Mouse (Mus musculus): ENCODE measurements at regions not wholly inside any gene's neighbourhood (a gene's known extent, or its start where the extent isn't known, plus 50 kb on each side); places are given as distances from the start of the nearest gene placed in this dataset.
"Not testable (repeated sequence)": the region's sequence is repeated elsewhere in the genome, so short reads cannot be mapped to it uniquely, and the experiment has no call there.

DNA sequence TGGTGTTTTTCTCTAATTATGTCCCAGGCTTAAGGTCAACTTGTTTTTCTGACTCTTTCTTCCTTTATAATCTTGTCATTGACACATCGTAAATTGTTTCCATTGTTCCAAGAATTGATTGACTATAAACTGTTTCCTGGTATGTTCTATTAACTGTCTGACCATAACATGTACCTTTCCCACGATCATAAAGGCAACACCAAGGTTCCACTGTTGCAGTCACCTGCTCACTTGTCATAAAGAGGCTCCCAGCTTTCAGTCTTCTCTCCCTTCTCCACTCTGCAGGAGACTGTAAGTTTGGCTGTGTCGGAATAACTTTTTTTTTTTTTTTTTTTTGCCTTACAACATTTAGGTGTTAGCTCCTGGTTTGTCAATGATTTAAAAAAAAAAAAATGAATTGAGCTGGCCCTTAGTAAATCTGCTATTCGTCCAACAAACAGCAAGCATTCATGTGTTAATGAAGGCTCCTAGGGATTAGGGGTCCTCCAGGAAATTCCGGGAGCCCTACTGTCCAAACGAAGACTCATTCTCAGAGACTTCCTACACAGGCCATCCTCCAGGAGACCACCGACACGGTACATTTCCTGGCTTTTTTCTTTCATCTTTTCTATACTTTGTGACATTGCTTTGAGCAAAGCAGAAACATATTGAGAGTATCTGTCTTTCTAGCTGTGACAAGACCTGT lies 122.2 kb upstream of the Trim24 start:
- no peak for DNase-seq (ENCODE audit: low read depth, low spot score)

DNA sequence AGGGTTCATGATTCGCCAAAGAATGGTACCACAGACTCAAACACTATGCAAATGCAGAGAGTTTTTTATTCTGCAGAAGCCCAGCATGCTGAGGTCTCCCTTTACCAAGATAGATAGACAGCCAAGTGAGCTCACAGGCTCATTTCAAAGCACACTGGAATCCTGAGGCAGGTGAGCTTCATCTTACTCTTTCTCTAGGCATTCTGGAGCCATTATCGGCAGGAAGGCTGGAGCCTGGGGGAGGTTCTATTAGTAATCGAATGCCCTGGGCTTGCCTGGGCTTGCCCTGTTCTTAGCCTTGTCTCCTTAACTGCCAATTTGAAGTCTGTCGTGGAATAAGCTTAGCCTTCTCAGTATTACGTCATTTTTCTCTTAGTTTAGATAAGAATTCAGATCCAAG lies 121.6 kb upstream of the Trim24 start:
- no peak for DNase-seq (ENCODE audit: low read depth, low spot score)

DNA sequence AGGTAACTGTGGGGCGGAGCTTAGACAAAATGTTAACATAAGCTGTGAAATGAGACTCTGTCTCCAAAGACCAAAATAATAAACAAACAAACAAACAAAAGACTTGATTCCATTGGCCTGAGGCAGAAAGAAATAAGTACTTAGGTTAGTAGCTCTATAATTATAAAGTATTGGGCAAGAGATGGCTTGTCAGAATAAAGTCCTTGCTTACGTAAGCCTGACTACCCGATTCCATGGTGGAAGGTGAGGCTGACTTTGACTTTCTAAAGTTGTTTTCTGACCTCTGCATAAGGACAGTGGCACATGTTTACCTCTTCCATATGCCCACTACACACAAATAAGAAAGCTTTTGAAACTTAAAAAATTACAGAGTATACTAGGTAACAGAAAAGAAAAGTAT lies 120.3 kb upstream of the Trim24 start:
- DNase-seq (ENCODE audit: low read depth, low spot score): no peak

DNA sequence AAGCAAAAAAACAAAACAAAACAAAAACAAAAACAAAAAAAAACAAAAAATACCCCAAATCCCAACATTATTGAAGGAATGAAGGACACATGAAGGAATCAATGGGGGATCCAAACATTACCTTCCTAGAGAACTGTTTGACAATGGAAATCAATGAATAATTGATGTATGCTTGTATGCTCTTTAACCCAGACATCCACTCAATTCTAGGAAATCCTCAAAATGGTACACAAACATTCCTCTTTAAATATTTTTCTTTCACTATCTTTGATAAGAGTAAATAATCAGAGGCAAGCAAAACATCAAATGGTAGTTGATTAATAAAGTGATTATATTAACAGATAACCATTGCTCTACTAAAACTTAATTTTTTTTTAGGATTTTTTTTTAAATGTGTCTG lies 118.9 kb upstream of the Trim24 start:
- no peak for DNase-seq (ENCODE audit: low read depth, low spot score)

DNA sequence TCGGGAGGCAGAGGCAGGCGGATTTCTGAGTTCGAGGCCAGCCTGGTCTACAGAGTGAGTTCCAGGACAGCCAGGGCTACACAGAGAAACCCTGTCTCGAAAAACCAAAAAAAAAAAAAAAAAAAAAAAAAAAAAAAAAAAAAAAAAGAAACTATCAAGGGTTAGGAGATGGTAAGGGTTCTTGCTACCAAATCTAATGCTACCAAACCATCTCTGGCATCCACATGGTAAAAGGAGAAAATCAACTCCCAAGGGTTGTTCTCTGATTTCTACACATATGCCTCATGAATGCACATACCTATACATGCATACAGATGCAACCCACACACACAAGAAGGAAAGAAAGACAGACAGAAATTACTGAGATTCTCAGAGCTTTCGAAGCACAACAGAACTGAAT lies 109.6 kb upstream of the Trim24 start:
- DNase-seq (ENCODE audit: low read depth, low spot score): not testable (repeated sequence)

DNA sequence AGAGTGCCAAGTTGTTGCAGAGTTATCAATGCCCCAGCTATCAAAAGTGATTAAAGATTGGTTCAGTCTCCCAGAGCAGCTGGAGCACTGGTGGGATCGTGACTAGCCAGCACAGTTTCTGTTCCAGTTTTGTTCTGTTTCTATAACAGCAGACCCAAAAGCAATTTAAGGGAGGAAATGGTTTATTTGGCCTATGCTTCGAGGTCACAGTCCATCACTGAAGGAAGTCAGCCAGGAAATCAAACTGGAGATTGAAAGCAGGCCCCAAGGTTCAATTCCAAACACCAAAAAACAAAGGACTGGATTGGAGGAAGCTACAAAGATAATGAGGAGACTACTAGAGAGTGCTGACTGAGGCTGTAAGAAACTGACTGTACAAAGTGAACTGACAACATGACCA lies 107.6 kb upstream of the Trim24 start:
- DNase-seq (ENCODE audit: low read depth, low spot score): no peak

DNA sequence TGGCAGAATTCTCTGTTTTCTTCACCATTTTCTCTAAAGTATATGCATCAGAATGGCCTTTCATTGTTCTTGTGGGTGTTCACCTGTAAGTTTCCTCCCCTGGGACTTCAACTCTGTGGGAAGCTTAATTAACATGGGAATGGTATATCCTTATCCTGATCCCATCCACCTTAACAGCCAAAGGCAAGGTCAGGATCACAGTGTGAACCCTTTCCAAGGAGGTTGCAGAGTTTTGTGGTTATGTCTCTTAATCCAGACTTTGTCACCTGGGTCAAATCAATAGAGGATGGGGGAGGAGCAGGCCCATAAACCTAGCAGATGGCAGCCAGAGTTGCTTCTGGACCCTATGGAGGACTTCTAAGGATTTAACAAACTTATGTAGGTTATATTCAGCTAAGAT lies 102.9 kb upstream of the Trim24 start:
- no peak for DNase-seq (ENCODE audit: low read depth, low spot score)

DNA sequence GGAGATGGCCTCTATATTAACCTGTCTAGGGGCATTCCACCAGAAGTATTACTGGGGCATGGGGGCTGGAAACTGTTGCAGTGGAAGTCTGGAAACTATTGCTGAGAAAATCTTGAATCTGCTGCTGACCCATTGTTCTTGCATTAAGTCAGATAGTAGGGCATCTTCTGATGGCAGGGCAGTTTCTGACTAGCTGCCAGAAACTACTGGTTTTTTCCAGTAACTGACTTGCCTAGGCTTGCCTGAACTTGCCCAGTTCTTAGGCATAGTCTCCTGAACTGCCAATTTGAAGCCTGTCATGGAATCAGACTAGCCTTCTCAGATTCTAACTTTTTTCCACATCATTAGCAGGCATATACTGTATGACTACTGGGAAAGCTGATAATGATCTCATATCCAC lies 97.3 kb upstream of the Trim24 start:
- no peak for DNase-seq (ENCODE audit: low read depth, low spot score)

DNA sequence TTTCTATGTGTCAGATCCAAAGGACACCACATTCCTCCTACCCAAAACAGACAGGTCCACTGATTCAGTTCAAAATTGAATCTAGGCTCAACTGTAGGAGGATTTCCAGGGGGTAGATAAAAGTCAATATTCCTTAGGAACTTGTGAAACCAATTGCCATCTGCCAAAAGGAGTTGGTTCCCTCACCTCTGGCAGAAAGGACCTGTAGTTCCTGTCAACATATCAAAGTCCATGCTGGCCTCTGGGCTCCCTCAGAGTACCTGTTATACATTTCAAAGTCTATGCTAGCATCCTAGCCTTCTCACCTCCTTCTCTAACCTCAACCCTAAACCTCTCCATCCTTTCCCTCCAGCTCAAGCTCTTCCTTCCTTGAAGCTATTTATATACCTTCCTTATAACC lies 95.5 kb upstream of the Trim24 start:
- no peak for DNase-seq (ENCODE audit: low read depth, low spot score)

DNA sequence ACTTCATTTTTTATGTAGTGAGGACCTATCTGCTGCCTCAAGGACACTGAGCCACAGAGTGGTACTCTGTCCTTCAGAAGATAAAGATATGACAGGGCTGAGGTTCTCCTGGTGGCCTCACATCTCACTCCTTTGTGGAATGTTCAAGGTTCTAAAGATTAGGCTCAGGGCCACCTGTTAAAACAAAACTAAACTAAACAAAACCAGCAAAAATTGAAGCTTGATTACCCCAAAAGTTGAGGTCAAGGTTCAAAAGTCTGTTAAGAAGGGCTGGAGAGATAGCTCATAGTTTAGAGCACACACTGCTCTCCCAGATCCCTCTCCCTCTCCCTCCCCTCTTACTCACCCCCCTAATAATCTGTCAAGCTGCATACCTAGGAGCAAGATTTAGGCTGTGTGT lies 90.7 kb upstream of the Trim24 start:
- no peak for DNase-seq (ENCODE audit: low read depth, low spot score)

DNA sequence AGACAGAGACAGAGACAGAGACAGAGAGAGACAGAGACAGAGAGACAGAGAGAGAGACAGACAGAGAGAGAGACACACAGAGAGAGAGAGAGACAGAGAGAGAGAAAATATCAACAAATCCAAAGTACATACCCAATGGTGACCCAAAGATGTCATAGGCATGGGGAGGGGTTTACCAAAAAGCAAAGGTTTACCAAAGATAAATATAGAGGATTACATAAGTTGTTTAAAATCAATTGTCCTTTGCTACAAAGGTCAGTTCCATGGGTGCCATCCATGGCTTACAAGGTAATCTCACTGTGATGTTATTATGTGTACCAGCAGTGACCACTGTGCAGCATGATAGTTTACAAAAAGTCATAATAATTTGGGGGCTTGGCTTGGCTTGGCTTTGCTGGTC lies 88.7 kb upstream of the Trim24 start:
- DNase-seq (ENCODE audit: low read depth, low spot score): no peak

DNA sequence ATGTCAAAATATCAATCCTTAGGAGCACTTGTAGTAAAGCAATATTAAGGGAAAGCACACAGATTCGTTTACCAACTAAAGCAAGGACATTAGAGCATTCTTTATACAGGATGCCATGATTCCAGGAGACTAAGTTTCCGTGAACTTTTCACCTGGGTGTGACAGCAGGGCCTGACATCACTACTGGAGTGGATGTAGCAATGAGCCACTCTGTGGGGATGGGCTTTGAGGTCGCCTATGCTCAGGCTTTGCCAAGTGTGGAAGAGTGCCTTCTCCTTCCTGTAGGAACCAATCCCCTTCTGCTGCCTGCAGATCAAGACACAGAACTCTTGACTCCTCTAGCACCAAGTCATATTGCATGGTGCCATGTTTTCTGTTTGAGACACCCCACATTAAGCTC lies 85.3 kb upstream of the Trim24 start:
- not testable (repeated sequence) for DNase-seq (ENCODE audit: low read depth, low spot score)

DNA sequence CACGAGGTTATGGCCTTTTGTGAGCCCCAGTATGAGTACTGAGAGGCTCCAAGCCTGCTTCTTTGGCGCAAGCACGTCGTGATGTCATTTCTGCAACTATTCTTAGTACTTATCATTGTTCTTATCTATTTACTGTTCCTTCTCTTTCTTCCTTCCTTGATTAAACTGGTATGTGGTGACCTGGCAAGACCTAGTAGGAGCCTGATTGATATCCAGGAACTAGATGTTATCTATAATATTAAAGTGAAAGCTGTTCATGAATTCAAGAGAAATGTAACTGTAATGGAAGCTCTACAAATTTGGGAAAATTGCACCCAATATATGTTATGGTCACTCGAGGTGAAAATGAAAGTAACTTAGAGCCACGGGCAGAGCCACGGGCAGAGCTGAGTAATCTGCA lies 84.9 kb upstream of the Trim24 start:
- DNase-seq (ENCODE audit: low read depth, low spot score): no peak

DNA sequence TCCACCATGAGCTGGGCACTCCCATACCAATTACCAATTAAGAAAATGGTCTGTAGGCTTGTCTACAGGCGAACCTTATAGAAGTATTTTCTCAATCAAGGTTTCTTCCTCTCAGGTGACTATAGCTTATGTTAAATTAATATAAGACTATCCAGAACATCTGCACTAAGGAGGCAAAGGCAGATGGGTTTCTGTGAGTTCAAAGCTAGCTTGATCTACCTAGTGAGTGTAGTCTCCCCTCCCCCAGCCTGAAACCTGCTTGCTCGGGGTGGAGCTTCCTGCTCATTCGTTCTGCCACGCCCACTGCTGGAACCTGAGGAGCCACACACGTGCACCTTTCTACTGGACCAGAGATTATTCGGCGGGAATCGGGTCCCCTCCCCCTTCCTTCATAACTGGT lies 82.8 kb upstream of the Trim24 start:
- DNase-seq (ENCODE audit: low read depth, low spot score): not testable (repeated sequence)

DNA sequence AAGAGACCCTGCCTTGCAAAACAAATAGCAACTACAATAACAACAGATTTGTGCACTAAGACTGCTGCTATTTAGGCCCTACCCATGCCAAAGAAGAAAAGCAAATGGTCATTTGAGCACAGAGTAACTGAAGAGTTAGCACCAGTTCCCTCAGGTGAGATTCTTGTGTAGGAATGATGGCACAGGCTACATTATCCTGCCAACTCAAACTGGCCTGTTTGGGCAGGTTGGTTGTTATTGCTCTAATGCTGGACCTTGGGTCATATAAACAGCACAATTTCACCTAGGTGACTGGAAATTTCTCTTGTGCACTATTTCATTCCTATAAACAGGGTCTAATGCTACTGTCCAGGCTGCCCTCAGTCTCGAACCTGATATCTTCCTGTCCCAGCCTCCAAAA lies 79.7 kb upstream of the Trim24 start:
- no peak for DNase-seq (ENCODE audit: low read depth, low spot score)

DNA sequence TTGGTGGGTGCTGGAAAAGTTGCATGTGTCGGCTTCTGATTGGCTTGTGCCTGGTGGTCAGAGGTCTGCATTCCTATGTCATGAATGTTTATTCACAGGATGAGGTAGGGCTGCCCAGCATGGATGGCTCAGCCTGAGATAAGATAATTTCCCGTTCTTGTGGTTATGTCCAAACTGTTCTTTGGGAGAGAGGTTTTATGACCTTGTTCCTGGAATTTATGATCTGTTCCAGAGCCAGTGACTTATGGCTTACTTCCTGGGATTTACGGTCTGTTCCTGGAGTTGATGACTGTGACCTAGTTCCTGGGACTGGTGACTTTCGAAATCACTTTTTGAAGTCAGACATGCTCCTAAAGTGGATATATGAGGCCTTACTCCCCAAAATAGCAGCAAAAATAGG lies 76.4 kb upstream of the Trim24 start:
- DNase-seq (ENCODE audit: low read depth, low spot score): no peak

DNA sequence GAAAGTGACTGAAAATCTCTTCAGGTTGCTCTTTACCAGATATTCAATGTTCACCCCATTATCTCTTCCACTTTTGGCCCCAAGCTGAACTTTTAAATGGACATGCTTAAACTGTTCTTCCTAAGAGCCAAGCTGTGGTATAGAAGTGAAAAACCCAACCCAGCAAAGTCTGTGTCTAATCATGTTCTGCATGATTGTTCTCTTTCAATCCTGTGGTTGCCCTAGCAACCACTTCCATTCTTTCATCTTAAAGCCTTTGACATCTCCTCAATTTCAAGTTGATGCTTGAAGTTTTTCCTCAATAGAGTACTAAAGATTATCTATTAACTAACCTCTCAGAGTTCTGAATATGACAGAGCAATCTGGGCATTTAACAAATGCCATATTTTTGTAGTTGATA lies 75.6 kb upstream of the Trim24 start:
- DNase-seq (ENCODE audit: low read depth, low spot score): no peak

DNA sequence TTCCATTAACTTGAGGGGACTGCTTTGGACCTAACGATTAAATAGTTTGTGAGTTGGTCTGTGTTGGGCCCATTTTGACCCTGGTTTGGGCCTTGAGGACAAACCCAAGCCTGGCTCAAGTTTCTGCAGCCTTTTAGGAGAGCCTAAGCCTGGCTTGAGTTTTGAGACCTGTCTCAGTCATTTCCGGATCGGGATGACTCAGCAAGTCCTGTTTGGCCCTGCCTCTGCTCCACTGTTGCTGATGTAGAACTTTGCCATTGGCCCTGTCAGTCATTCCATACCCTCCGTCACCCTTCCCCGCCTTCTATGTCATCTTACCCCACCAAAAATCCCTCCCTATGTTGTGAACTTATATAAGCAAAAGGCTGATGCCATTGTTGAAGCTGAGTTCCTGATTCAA lies 67.4 kb upstream of the Trim24 start:
- no peak for DNase-seq (ENCODE audit: low read depth, low spot score)

DNA sequence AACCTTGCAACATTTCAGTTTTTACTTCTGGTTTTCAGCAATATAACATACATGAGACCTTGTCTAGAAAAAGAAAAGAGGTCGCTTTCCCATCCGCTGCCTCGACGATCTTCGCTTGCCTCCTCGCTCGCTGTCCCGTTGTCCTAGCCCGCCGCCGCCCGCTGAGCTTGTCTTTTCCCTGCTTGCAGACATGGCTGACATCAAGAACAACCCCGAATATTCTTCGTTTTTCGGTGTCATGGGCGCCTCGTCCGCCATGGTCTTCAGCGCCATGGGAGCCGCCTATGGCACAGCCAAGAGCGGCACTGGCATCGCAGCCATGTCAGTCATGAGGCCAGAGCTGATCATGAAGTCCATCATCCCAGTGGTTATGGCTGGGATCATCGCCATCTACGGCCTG lies 64.7 kb upstream of the Trim24 start:
- DNase-seq (ENCODE audit: low read depth, low spot score): not testable (repeated sequence)

DNA sequence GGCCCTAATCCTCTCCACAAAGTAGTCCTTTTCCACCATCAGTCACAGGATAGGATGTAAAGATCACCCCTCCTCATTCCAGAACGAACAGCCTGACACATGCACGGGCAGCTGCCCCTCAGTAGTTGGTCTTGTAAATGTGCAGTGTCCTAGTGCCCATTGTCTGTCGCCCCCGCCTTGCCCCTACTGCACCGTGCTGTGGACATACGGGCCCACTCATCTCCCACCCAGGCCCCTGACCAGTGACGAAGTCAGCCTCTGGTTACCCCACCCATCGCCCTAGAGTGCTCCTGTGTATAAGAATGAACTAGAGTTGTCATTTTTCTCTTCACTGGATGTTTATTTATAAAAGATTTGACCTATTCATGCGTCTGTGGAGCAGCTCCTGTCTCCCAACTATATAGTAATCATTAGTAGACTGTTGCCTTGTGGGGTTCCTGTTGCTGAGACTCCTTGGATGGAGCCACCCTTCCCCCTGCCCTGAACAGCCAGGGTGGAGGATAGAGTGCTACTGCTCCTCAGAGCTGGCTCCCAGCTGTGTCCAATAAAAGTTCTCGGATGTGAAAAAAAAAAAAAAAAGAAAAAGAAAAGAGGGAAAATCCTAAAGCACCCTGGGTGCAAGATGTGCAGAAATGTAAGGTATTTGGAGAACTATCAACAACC lies 64.0 kb upstream of the Trim24 start:
- not testable (repeated sequence) for DNase-seq (ENCODE audit: low read depth, low spot score)

DNA sequence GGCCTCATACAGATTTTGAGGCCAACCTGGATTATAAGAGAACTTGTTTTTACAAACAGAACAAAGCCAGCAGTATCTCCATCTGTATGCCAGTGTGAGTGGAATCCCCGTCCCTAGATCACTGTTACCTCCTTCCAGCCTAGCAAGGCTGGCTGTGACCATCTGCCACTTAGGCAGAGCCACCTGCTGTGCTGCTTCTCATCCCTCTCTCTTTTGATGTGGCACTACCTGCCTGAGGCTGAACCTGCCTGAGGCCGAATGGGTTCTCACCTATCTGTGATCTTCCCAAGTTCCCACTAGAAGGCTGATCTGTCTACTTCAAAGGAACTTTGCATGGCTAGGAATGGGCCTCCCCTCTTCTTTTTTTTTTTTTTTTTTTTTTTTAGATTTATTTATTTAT lies 55.4 kb upstream of the Trim24 start:
- DNase-seq (ENCODE audit: low read depth, low spot score): not testable (repeated sequence)
